Mouse (Mus musculus) right cerebral cortex, adult 18-20 months (tissue): ENCODE measurements around the gene Cacna1b.

Experiments used
- DNase-seq: peaks from one replicate; pipeline ENCODE4 v3.0.0; 2022; ENCODE audit warnings: mixed read lengths

The Cacna1b gene

DNA sequence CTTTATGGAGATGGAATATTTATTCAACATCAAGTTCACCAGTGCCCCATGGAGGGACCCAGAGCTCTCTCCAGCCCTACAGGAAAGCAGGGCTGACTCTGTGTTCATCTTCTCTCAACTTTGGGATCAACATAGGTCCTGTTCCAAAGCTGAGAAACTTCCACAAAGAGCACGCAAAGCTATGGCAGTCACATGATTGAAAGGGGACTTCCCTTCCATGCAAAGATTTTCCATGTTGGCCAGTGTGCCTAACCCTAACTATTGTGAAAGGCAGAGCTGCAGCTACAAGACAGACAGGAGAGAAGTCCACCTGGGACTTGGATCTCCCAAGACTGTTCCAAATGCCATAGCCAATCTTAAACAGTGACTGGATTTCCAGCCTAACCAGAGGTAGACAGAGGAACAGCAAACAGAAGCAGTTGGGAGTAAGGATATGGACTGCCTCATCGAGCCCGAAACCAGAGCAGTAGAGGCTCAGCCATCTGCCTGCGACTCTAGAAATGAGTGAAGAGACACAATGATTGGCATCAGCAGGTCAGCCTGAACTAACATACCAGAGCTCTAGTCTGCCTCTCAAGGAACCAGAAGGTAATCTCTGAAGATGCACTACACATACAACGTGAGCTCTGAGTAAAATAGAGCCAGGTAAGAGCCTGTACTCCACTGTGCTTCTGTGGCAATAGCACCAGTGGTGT lies 116.4 kb downstream of the Cacna1b start:
- no peak for DNase-seq

DNA sequence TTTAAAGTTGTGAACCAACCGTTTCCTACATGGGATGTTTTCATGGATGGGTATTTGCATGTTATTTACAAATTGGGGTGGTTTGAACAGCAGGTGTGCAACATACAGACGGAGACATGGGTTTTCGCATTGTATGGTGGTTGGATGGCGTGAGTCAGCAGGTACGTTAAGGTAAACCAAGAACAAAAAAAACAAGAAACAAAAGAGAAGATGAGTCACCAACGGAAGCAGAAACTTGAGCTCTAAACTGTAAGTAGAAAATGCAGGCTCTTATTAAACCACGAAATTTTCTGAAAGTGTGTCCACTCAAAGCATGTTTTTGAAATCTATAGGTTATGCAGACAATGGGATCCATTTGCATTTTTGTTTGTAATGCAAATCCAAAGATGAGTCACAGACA lies 120.1 kb downstream of the Cacna1b start:
- no peak for DNase-seq

DNA sequence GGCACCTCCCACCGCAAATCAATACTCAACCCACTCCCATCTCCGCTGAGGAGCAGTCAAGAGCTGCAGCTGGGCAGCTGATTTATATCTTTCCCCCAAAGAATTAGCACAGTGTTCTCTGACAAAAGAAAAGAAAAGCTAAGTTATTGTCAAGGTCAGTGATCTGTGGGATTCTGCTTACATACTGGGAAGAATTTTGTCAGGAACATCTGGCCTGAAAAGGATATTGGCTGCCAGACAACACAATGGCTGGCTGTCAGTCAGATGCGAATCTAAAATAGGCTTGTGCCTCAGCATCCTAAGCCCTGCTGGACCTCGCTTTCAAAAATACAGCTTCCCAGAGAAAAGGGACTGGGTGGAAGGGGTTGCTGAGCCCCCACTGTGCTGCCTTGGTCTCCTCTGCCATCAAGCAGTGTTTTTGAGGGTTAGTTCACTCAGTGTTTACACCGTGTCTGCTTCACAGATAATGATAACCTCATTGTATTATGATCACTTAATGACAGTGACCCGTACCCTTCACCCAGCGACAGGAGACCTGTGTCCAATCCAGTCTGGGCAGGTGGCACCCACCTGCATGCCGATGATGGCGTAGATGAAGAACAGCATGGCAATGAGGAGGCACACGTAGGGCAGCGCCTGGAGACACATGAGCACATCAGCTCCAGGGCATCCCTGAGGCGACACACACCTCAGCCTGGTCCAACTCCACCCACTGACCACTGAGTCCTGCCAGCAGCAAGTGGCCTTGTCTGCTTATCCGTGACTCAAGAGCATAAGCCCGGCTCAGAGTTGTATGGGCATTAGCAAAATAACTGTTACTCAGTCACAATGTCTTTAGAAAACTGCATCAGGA lies 124.6 kb downstream of the Cacna1b start:
- DNase-seq = no peak

- no peak for DNase-seq
Observed at GRCm38 (mm10) chr2:24633645-24634044, 129.3 kb downstream of the Cacna1b start.

GRCm38 (mm10) chr2:24617141-24617540 lies 145.8 kb downstream of the Cacna1b start:
- DNase-seq = no peak

DNA sequence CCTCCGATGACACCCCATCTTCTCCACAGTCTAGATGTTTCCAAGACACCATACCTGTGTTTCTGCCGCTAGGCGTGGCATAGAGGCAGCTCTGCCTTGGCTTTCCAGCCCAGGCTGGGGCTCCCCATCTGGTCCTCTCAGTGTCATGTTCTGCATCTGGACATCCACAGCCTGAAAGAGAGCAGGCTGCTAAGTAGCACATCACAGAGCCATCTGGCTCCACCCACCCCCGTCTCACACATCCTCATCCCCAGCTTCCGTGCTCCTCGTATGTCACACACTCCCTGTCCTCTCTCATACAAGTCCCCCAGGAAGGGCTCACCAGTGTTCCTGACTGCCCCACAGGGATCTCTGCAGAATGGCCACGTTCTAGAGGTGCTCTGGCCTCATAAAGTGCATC lies 153.2 kb downstream of the Cacna1b start:
- DNase-seq = peak; percentile 80

- no peak for DNase-seq
Observed at GRCm38 (mm10) chr2:24608765-24609138, 154.2 kb downstream of the Cacna1b start.

DNA sequence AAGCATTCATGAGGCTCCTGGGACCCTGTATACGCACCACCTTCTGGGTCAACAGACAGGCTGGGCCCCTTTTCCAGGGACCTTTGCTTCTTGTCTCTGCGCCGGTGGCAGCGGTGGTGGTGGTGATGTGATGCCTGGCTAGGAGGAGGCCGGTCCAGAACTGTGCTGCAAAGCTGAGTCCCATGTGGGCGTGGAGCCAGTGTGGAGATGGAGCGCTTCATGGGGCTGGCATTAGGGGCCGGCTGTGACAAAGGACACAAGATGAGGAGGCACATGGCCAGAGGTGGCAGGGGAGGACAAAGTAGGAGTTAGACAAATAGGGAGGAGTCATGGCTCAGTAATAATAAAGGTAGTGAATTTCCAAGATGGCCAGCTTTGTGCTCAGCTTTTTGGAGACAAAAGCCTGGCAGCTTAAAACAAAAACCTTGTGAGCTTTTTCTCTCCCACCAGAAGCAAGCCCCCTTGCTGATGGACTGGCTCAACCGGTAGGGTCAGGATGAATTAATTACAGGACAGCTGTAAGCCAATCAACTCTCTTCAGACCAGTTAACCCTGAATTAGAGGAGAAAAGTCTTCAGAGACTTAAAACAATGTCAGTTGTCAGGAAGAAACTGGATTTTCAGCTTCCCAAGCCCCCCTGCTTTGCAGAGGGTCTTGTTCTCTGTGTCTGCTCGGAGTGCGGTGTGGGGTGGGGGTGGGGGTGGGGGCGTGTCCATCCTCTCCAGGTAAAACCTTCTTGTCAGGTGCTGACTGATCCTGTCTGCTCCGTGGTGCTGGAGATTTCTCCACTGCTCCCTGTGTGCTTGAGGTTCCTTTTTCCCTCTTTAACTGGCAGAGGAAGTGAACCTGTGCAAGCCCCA lies 154.8 kb downstream of the Cacna1b start:
- DNase-seq = no peak

DNA sequence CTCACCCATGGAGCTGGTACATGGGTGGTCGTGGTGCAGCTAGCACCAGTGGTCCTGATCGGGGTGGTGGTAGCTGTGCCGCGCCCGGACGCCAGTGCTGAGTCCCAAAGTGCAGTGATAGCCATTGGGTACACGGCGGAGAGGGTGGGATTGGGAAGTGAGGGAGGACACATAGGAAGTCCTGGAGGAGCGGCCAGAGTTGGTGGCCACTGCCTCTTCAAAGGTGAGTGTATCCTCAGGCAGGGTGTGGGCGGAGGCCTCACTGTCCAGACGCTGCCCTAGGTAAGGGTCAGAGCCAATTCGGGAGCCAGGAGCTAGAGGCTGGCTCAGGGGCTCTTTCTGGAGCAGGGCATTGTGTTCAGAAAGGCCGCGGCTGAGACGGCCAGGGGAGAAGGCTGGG lies 156.4 kb downstream of the Cacna1b start:
- DNase-seq = no peak

GRCm38 (mm10) chr2:24605096-24605495 lies 157.9 kb downstream of the Cacna1b start:
- no peak for DNase-seq

- DNase-seq = no peak
Observed at GRCm38 (mm10) chr2:24589426-24589825, 173.5 kb downstream of the Cacna1b start.

GRCm38 (mm10) chr2:24587999-24588398 lies 175.0 kb downstream of the Cacna1b start:
- no peak for DNase-seq

GRCm38 (mm10) chr2:24574616-24575015 lies 188.3 kb downstream of the Cacna1b start:
- DNase-seq = peak; percentile 60

DNA sequence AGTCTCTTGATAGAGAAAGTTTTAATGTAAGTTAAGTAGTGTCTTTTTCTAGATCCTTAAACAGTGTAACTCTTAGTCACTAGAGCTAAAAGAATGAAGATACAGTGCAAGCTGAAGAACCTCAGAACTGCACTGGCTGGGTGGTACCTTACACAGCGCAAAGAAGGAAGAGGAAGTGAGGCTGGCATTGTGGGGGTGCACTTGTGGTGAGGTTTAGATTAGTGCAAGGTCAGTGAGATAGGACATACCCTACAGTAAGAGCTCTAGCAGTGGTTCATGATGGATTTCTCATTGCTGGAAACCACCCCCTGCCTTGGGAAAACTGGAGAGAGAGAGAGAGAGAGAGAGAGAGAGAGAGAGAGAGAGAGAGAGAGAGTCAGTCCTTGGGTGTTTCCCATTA lies 192.0 kb downstream of the Cacna1b start:
- DNase-seq = no peak

GRCm38 (mm10) chr2:24568555-24568954 lies 194.4 kb downstream of the Cacna1b start:
- DNase-seq = peak; percentile 42

GRCm38 (mm10) chr2:24562547-24563290 lies 200.2 kb downstream of the Cacna1b start:
- no peak for DNase-seq

- no peak for DNase-seq
Observed at GRCm38 (mm10) chr2:24561946-24562345, 201.0 kb downstream of the Cacna1b start.

GRCm38 (mm10) chr2:24560201-24560600 lies 202.8 kb downstream of the Cacna1b start:
- no peak for DNase-seq

DNA sequence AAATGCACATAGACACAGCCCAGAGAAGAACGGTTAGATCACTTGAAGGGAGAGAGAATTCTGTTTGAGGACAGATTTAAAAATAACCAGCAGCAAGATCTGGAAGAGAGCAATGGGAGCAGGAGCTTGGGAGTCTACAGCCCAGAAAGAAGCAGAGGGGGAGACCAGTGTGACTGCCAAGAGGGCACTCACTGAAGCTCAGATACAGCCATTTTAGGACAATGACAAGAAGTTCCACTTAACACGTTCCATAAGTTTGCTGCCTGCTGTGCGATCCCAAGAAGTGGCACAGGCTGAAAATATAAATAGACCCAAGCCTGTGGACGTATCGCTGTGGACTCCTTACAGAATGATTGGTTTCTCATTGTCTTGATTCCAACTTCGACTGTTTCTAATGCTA lies 206.6 kb downstream of the Cacna1b start:
- no peak for DNase-seq

DNA sequence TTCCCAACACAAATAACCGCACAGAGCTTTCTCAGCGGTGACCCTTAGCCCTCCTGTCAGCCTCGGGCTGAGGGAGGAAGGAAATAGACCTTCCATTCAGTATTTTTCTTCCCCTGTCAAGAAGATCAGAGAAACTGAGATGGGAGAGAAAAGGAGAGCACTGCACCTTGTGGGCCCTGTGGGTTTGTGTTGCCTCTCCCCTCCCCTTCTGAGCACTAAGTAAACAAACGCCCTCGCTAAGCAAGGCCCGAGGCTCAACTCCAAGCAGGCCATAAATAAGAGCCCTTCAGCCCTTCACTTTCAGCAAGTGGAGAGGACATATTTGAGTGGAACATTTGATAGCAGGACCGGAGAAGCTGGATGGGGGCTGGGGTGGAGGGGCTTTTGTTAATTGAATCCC lies 209.0 kb downstream of the Cacna1b start:
- no peak for DNase-seq
